Mouse (Mus musculus) liver, postnatal 0 days (tissue): ENCODE results near the gene Pde4d. TPM values are rescaled to one million over a fixed set of nuclear protein-coding genes. Genes with fewer than 3 reads are reported as not detected.

Experiments
- ATAC-seq: fragments of 200-750 bp; cut with Nextera tagmentation; 2 replicates; pipeline ENCODE4 v1.8.0; 2017; ENCODE audit warnings: mild to moderate bottlenecking, moderate library complexity
- DNase-seq: peaks from one replicate; pipeline ENCODE4 v3.0.0-alpha.2; 2016
- H3K27ac ChIP-seq: fragments of 300-500 bp; sonication (generic); 2 replicates; pipeline ENCODE4 v1.5.1; 2014; ENCODE audit warnings: antibody characterized with exemption, moderate library complexity, mild to moderate bottlenecking, low read depth
- H3K27me3 ChIP-seq: fragments of 300-500 bp; sonication (generic); 2 replicates; pipeline ENCODE4 v1.6.1; 2014; ENCODE audit warnings: low read length, control low read depth, mixed read lengths; ENCODE audit not compliant: insufficient read depth
- H3K36me3 ChIP-seq: fragments of 300-500 bp; sonication (generic); replicated peaks from 2 replicates; pipeline ENCODE4 v1.6.1; 2014; ENCODE audit warnings: mild to moderate bottlenecking, control low read depth, low read length, moderate library complexity, mixed read lengths; ENCODE audit not compliant: insufficient read depth
- H3K4me1 ChIP-seq: fragments of 300-500 bp; sonication (generic); 2 replicates; pipeline ENCODE4 v1.6.1; 2014; ENCODE audit warnings: antibody characterized with exemption, mild to moderate bottlenecking, control low read depth; ENCODE audit not compliant: insufficient read depth
- H3K4me2 ChIP-seq: fragments of 300-500 bp; sonication (generic); 2 replicates; pipeline ENCODE4 v1.6.1; 2014; ENCODE audit warnings: low read depth, mild to moderate bottlenecking, low read length, moderate library complexity, mixed read lengths
- H3K4me3 ChIP-seq: fragments of 300-500 bp; sonication (generic); 2 replicates; pipeline ENCODE4 v1.5.1; 2014; ENCODE audit warnings: low read depth, low read length
- H3K9ac ChIP-seq: fragments of 300-500 bp; sonication (generic); replicated peaks from 2 replicates; pipeline ENCODE4 v1.6.1; 2014; ENCODE audit warnings: mild to moderate bottlenecking, moderate library complexity
- H3K9me3 ChIP-seq: fragments of 300-500 bp; sonication (generic); 2 replicates; pipeline ENCODE4 v1.6.1; 2016; ENCODE audit warnings: mild to moderate bottlenecking, control low read depth, low read length, mixed read lengths
- CTCF ChIP-seq: sonication (generic); IDR thresholded peaks from 2 replicates; pipeline ENCODE4 v1.5.1; 2016; ENCODE audit warnings: antibody characterized with exemption, low read depth
- EP300 ChIP-seq: IDR thresholded peaks from 2 replicates; pipeline ENCODE4 v1.6.1; 2016; ENCODE audit warnings: antibody characterized with exemption, low read depth, mild to moderate bottlenecking
- WGBS: fragments of 180-500 bp; shearing (Covaris S2); extraction: QIAGEN DNeasy Blood & Tissue Kit; methylation state at CpG from one replicate; pipeline ENCODE4 v1.1.7; 2014; ENCODE audit not compliant: insufficient replicate concordance; 5-methylcytosine and 5-hydroxymethylcytosine counted together
- polyA plus RNA-seq: library from polyadenylated mRNA; unstranded; fragments of >200 nt; fragmentation: Nextera tagmentation; extraction: Ambion mirVana; gene quantifications from 2 replicates; pipeline ENCODE4 v1.2.1, GENCODE M21; 2015

Gene Pde4d
- polyA plus RNA-seq, 1 experiment from 2014 or later = 6.1 TPM

GRCm38 (mm10) chr13:109669965-109670364 is 1220.2 kb downstream of the Pde4d start:
- Histone ChIP-seq H3K9me3 (no peaks in the 10 kb centered on the region), H3K4me1 (peaks cover 21% of the 10 kb centered on the region), H3K27me3 (no peaks in the 10 kb centered on the region), H3K36me3 (no peaks in the 10 kb centered on the region), H3K4me3 (no peak overlapping the region), H3K9ac (no peak overlapping the region), H3K4me2 (no peak overlapping the region), H3K27ac (no peak overlapping the region)
- ATAC-seq (peak; percentile 22; the same call in 1 of the 2 replicates), DNase-seq (no peak)
- TF ChIP-seq CTCF (no peak), EP300 (no peak)
- 84% methylated on average over 4 of the region's 4 CpGs for WGBS

- H3K9ac ChIP-seq = no peak overlapping the region
- no peak overlapping the region for H3K4me3 ChIP-seq
- H3K36me3 ChIP-seq = no peaks in the 10 kb centered on the region
- DNase-seq (no peak), ATAC-seq (no peak)
- H3K27ac ChIP-seq = no peak overlapping the region
- peaks cover 9% of the 10 kb centered on the region; the same call in 1 of the 2 replicates for H3K4me1 ChIP-seq
- WGBS = 69% methylated on average over 8 of the region's 8 CpGs
- no peaks in the 10 kb centered on the region for H3K27me3 ChIP-seq
- TF ChIP-seq EP300 = no peak
- TF ChIP-seq CTCF = no peak
- H3K9me3 ChIP-seq = no peaks in the 10 kb centered on the region
- H3K4me2 ChIP-seq = no peak overlapping the region
Observed at GRCm38 (mm10) chr13:109671589-109672347, 1222.0 kb downstream of the Pde4d start.

GRCm38 (mm10) chr13:109677047-109677446 is 1227.3 kb downstream of the Pde4d start:
- TF ChIP-seq CTCF = no peak
- TF ChIP-seq EP300 = no peak
- Histone ChIP-seq H3K9ac (no peak overlapping the region), H3K27ac (no peak overlapping the region), H3K9me3 (no peaks in the 10 kb centered on the region), H3K4me1 (peaks cover 12% of the 10 kb centered on the region), H3K4me3 (no peak overlapping the region), H3K27me3 (no peaks in the 10 kb centered on the region), H3K4me2 (no peak overlapping the region), H3K36me3 (no peaks in the 10 kb centered on the region)
- 53% methylated on average over 4 of the region's 4 CpGs for WGBS
- DNase-seq (no peak), ATAC-seq (no peak)

GRCm38 (mm10) chr13:109677617-109678016 is 1227.9 kb downstream of the Pde4d start:
- Histone ChIP-seq H3K4me3 (no peak overlapping the region), H3K4me2 (no peak overlapping the region), H3K4me1 (peaks cover 15% of the 10 kb centered on the region), H3K9ac (no peak overlapping the region), H3K27me3 (no peaks in the 10 kb centered on the region), H3K36me3 (no peaks in the 10 kb centered on the region), H3K27ac (no peak overlapping the region), H3K9me3 (no peaks in the 10 kb centered on the region)
- 54% methylated on average over 3 of the region's 3 CpGs for WGBS
- no peak for DNase-seq
- TF ChIP-seq EP300 = no peak
- no peak for TF ChIP-seq CTCF
- 0 out of 2 replicates have a peak, but pooled peaks have one; percentile 19 for ATAC-seq

- H3K27ac ChIP-seq = no peak overlapping the region
- no peaks in the 10 kb centered on the region for H3K9me3 ChIP-seq
- H3K4me2 ChIP-seq = no peak overlapping the region
- WGBS = 67% methylated on average over 1 of the region's 1 CpGs
- H3K36me3 ChIP-seq = no peaks in the 10 kb centered on the region
- TF ChIP-seq EP300 (no peak), CTCF (no peak)
- H3K4me3 ChIP-seq = no peak overlapping the region
- H3K27me3 ChIP-seq = no peaks in the 10 kb centered on the region
- no peak overlapping the region for H3K9ac ChIP-seq
- ATAC-seq (no peak), DNase-seq (no peak)
- peaks cover 21% of the 10 kb centered on the region for H3K4me1 ChIP-seq
Observed at GRCm38 (mm10) chr13:109678991-109679390, 1229.2 kb downstream of the Pde4d start.

- 59% methylated on average over 8 of the region's 8 CpGs for WGBS
- peak; percentile 72 for ATAC-seq
- Histone ChIP-seq H3K36me3 (no peaks in the 10 kb centered on the region), H3K4me2 (no peak overlapping the region), H3K9me3 (no peaks in the 10 kb centered on the region), H3K27ac (0 out of 2 replicates have a peak overlapping the region, but pooled peaks have one; percentile 11), H3K27me3 (no peaks in the 10 kb centered on the region), H3K4me3 (no peak overlapping the region), H3K4me1 (peaks cover 25% of the 10 kb centered on the region), H3K9ac (no peak overlapping the region)
- TF ChIP-seq CTCF (no peak), EP300 (peak; percentile 89)
- DNase-seq = no peak
Observed at GRCm38 (mm10) chr13:109680229-109680628, 1230.5 kb downstream of the Pde4d start.
